Mouse (Mus musculus): ENCODE data around the gene Gm20838. TPM values are rescaled to one million over a fixed set of nuclear protein-coding genes. Genes with fewer than 3 reads are reported as not detected.
"Not testable (repeated sequence)": the region's sequence is repeated elsewhere in the genome, so short reads cannot be mapped to it uniquely, and the experiment has no call there.

Gm20838 gene
- not detected in 2 replicates for total RNA-seq (2017)

GRCm38 (mm10) chrY:33543064-33543463, at the start of gene Gm20838:
Gene Gm20838 (minus strand): TSS chrY:33543164.
- ATAC-seq (ENCODE audit: extremely low read depth, insufficient number of reproducible peaks, low FRiP score, poor library complexity, severe bottlenecking) = not testable (repeated sequence)
